Mouse (Mus musculus): ENCODE measurements at regions not wholly inside any gene's neighbourhood (a gene's known extent, or its start where the extent isn't known, plus 50 kb on each side); places are given as distances from the start of the nearest gene placed in this dataset.

DNA sequence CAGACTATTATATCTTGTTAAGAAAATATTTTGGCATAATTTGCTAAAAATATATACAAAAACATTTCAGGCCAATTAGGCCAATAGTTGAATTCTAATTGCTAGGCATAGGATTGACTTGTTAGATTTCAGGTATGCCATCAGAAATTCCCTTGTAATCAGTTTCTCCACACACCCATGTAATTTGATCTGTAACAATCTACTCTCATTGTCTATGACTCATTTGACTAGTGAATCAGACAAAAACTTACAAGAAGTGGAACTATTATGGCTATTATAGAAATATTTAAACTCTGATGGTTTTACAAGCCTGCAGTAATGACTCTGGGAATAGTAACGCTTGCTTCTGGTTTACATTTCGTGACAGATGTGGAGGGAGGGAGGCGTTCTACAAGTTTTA, 338.9 kb upstream of the Ptbp2 start:
- no peak for DNase-seq (ENCODE audit: low read depth, low spot score)

DNA sequence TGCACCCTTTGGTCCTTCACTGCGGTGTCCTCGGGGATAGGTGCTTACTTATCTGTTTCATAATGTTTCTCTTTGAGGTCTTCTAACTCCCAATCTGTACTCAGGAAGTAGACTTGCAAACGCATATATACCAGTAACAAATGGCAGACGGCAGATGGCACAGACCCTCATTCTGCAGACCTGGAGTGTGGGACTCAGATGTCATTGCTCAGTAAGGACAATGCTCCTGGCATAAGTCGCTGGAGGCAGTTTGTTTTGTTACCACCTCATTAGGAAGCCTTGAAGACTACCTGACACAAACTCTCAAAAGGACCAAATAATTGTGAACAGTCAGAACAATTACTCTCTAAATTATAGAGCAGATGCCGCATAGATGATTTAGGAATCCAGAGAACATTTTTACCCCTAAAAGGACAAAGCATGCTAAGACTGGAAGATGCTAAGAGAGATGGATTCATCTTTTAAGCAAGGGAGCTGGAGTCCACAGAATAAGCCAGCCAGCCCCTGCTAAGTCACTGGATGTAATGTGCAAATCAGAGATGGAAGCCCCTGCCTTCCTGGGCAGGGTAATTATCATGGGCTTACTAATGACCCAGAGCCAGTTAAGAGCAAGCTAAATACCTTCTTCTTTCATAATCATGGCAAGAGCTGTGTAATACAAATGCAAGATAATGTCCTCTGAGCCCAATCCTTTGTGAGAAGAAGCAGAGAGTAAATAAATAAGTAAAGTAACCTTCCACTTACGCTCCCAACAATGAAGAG, 299.1 kb upstream of the Ptbp2 start:
- DNase-seq (ENCODE audit: low read depth, low spot score) = peak; percentile 6

DNA sequence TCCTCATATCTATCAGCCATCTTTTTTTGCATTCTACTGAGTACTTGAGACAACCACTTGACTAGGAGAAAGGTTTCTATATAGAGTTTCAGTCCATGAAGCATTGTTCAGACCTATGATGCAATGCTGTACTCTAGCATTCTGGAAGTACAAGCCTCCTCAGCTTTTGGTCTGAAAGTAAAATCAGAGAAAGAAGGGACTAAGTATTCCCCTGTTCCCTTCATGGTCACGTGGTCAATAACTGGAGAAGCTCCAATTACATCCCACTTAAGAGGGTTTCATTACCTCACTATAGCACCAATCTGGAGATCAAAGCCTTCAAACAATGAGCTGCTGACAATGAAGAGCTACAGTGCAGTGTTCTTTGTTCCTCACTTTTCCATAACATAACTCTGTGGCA, 289.3 kb upstream of the Ptbp2 start:
- DNase-seq (ENCODE audit: low read depth, low spot score) = no peak

DNA sequence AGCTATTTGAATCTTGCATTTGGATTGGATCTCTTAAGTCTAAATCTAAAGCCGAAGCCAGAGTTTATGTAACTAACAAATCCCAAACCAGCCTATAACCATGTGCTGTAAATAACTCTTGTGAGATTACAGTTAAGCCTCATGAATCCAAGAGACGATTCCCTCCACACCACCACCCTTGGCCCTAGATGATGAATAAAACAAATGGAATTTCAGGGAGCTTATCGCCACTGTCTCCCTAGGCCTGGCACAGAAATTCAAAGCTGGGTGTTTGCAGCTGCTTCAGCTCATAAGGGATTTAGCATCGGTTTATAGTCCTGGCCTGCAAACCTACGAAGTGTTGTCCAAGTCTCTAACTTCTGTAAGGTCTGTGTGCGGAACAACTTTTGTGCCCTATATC, 281.4 kb upstream of the Ptbp2 start:
- no peak for DNase-seq (ENCODE audit: low read depth, low spot score)

DNA sequence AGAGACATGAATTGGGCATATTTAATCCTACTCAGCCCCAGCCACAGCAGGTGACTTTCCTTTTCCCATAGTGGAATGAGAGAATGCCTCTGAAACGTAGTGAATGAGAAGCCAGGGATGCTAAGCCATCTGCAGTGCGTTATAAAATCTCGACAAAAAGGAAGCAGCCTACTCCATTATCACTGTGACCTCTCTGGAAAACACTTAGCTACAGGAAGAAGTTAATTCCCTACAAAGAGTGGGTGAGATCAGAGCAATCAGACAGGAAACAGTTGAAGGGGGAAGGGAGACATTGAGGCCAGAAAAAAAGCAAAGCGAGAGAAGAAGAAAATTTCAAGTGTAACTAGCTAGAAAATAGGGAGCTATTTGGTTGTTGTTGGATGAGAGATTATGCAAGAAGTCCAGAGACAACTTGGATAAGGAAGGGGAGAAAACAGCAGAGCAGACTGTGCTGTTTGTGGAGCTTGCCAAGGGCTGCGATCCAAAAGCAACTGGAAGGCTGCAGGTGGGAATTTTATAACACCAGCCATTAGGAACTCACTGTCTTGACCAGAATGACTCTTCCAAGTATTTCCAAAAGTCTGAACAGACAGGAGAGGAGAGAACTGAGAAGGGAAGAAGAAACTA, 280.7 kb upstream of the Ptbp2 start:
- DNase-seq (ENCODE audit: low read depth, low spot score) = no peak

DNA sequence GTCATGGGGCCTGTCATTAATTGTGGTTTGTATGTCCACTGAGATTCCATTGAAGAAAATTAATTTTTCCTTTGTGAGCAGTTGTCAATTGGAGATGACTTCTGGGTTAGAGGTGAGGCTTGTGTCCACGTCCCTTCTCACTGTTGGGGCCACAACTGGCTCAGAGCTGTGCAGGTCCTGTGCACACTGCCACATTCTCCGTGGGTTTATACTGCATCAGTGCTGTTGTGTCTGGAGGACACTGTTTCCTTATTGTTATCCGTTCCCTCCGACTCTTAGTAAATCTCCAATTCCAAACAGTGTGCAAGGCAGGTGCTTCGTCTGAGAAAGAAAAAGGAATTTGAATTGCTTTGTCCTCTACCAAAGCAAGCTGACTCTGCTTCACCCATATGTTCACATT, 278.0 kb upstream of the Ptbp2 start:
- DNase-seq (ENCODE audit: low read depth, low spot score) = no peak

DNA sequence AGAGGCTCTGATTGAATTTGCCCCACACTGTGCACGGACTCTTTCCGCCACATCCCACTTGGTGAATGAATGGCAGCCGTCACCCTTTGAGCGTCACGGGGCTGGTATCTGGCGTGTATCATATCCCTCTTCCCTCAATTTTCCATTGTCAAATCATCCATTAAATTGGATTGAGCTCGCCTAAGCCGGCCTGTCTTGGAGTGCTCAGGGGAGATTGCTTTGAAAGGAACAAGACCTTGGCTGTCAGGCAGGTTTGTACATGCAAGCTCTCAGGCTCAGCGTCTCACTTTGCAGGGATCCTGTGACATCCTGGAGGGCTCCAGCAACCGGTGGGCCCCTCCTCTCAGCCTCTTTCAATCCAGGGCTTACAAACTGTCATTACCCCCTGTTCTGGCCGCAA, 275.7 kb upstream of the Ptbp2 start:
- DNase-seq (ENCODE audit: low read depth, low spot score) = no peak

DNA sequence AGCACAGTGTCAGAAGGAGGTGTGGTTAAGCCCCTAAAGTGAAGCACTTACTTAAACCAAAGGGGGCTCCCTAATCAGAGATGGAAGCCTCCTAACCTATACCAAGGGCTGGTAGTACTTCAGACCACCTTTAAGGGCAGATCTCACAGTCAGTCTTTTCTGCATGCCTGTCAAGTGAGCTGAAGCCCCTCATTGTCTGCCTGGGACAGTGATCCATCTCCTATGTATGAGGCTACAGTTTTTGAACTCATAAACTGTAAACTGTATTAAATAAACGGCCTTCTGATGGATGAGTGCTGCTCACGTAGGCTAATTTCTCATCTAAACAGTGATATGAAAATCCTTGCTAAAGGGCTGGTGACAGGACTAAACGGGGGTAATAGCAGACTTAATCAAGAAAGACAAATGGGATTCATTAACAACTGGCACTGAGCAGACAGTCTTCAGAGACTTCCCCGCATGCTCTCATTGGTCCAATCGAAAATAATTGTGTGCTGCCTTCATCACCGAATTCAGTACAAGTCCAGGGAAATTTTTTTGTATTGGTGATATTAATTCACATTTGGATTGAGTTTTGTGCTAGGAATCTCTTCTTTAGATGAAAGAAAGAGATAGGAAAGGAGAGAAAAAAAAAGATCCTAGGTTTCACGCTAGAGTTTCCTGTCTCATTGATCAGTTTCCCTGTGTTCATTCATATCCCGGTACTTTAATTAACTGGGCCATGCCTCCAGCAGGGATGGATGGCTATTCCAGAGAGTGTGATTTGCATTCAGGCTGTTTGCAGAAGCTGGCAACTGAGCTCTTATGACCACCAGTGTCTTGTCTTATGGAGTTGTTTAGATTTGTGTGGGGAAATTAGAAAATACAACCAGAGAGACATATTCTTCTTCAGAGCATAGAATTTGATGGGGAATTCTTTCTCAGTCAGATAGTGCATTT, 271.2 kb upstream of the Ptbp2 start:
- DNase-seq (ENCODE audit: low read depth, low spot score) = no peak

DNA sequence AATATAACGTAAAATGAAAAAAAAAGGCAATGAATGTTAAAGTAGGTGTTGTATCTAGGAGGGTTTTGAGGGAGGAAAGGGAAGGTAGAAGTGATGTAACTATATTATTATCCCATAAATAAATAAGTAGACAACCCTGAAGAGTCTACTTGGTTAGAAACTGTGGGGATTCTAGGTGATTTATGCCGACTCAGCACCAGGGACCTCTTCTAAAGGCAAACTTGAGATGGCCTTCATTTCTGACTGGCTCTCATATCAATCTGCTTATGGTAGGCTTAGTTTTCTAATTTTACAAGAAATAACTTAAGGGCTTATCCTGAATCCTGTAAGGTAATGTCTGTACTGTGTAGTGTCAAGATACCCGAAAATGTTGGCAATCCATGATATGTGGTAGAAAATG, 263.0 kb upstream of the Ptbp2 start:
- DNase-seq (ENCODE audit: low read depth, low spot score) = no peak

DNA sequence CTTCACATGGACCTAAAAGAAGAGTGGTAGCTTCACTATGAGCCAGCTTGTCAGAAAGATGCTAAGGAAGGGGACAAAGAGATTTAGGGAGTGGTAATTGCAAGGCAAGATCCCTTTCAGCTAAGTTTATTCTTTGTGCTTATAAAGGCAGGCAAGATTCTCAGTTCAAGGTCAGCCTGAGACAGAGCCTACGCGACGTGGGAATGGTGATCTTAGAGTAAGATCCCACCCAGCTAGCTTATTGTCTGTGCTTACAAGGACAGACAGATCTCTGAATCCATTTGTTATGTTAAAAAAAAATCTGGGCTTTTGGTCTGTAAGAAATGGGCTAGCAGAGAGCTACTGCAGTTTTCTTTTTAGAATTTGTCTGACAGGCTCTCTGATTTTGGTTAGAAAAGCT, 253.3 kb upstream of the Ptbp2 start:
- no peak for DNase-seq (ENCODE audit: low read depth, low spot score)

DNA sequence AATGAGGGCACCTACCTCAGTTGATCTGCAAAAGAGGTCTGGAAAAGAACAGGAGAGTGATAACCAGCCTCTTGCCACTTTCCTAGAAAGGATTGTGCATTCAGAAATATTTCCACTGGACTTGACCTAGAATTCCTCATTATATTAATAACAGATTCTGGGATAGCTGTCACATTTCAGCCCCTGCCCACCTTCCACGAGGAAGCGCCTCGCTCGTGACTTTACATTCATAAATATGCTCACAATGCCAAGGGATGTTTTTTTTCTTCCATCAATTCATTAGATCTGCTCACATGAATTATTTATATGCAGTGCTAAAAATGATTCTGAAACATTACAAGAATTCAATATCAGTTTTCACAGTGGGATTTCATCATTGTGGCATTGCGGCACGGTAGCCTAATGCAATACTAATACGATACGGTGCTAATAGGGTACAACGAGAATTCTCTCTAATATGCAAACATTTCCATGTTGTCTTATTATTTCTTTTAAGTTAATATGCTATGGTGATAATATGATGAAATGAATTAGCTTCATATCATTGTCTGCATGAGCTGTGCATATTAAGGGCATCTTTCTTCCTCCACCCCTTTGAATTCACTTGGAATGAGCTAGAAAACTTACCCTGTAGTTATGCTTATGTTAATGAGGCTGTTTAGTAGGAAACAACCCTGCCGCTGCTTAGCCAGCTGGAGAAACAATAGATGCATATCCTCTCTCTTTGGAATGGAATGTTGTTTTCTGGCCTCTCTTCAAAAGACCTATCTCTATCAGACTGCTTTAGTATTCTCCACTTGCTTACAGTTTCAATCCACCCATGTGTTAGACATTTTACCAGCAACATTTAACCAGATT, 235.8 kb upstream of the Ptbp2 start:
- no peak for DNase-seq (ENCODE audit: low read depth, low spot score)

DNA sequence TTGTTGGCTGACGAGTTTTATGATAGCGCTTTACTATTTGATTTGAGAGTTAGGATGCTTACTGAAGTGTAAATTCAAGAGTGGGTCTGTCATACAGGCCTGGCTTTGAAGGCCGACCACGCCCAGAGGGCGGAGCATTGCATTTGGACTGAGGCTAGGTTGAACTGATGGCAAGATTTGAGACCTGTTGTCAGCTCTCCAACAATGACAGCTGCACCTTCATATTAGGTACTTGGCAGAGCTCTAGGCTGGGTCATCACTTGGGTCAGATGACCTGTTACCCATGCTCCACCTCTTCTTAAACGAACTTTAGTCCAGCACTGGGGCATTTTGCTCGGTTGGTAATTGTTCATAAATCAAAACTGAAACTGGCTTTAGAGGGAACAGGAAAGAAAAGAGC, 231.1 kb upstream of the Ptbp2 start:
- no peak for DNase-seq (ENCODE audit: low read depth, low spot score)

DNA sequence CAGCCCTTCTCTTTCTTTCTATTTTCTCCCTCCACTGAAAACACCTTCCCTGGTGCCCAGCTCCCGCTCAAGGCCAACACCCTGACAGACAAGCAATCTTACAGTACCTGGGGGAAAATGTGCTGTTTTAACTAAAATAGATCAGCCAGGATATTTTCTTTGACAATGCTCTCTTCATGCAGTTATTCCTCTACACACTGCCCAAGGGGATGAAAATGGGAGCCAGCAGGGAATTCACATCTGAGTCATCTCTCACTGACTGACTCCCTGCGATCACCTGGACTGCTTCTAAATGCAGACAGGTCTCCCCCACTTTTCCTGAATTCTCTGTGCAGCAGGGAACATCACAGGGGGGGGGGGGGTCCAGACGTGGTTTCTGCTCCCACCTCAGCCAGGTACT, 227.6 kb upstream of the Ptbp2 start:
- DNase-seq (ENCODE audit: low read depth, low spot score) = no peak

DNA sequence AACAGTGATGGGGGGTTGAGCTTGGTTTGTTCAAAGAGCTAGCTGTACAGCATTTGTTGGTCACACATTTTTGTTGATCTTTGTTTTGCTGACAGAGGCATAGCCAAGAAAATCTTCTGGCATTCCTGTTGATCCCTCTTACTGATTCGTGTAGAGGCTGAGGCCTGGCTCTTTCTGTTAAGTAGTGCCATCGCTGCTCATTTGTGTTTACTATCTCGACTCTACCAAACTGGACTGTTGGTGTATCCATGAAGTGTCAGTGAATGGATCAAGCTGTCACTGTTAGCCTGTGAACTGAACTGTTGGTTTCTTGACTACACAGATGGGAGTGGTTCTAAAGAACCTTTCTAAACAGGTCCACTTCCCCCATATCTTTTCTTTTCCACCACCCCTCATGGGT, 223.8 kb upstream of the Ptbp2 start:
- DNase-seq (ENCODE audit: low read depth, low spot score) = no peak

DNA sequence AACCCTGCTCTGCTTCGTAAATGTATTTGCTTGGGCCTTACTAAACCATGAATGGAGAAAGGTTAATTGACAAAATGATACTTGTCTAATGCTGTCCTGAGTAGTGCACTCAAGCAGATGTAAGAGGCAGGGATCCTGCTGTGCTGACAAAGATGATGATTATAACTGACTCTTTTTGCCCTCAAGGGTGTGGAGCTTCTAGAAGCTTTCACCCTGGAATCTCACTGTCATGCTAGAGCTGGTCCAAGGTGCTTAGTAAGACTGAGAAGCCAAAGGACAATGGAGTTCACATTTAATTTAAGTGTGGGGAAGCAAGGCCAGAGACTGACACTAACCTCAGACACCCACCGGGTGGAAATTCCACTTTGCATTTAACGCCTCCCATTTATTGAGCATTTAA, 220.3 kb upstream of the Ptbp2 start:
- no peak for DNase-seq (ENCODE audit: low read depth, low spot score)

DNA sequence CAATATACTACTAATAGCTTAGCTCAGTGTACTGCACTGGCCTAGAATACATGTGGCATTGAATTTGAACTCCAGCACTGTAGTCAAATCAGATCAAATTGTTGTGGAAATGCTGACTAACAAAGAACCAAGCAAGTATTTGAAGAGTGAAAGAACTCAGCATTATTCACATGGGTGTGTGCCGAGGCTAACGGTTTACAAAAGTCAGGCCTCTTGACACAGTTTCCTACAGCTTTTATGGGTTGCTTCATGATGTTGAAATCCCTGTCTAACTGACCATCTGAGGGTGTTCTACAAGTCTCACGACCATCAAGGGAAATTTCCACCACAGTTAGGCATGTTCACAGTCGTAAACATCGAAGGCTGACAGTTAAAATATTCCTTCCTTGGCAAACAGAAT, 216.0 kb upstream of the Ptbp2 start:
- DNase-seq (ENCODE audit: low read depth, low spot score) = no peak

DNA sequence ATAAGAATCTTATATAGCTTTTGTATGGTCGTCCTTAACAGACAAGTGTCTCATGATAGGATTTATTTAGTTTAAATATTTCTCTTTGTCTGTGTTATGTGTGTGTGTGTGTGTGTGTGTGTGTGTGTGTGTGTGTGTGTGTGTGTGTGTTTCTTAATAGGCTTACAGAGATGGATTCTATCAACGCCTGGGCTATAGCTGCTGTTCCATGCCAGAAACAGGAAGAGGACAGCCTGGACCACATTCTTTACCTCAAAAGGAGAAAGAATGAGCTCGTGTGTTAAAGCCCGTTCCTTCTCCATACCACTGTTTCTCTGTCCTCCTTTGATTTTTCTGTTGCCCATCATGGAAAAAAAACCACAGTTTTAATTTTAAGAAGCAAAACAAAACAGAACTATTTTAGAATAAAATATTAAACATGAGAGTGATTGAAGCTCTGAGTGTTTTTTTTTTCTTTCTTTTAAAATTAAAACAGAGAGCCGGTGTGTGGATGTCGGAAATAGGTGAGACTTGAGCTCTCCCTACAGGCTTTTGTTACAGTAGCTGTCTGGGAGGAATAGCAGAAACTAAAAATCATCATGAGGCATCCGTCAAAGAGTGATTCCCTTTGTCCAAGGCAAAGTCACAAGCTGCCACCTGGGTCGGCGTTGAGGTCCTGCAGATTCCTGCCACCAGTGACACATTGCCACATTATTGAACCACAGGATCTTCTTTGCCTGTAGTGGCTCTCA, 212.2 kb upstream of the Ptbp2 start:
- DNase-seq (ENCODE audit: low read depth, low spot score) = no peak

DNA sequence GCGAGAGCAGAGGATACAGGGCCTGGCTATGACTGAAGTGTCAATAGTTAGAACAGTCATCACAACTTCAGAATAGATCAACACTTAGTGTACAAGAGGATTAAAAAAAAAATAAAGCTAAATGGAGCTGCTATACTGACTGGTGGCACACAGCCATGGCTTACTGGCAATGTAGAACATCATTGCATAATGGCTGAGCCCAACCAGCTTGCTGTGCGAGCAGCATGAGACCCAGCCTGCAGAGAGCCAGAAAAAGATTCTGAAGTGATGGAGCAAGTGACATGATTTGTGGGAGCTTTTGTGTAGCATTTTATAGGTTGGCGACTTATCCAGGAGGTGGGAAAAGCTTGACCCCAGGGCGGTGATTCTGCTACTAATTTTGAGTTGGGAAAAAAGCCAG, 211.5 kb upstream of the Ptbp2 start:
- no peak for DNase-seq (ENCODE audit: low read depth, low spot score)

DNA sequence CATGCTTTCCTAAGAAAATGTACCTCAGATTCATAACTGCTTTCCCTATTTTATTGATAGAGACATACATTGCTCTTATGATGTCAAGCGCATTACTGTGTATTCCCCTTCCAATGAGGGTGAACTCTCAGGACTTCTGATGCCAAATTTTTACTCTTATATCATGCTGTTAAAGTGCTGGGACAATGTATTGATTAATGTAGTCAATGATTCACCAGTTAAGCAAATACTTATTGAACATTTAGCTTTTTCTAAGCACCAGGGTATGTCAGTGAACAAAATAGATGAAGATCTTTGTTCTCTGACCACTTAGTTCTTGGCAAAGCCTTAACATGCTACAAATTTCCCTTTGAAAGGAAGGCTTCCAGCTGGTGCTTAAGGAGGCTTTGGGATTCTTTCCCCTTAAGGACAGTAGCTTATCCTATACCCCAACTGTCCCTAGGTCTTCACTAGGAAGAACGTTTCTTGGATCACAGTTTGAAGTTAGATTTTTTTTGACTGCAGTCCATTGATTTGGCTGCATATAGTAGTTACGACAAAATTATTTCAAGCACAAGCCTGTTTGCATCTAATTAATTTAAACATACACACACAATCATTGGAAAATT, 203.1 kb upstream of the Ptbp2 start:
- no peak for DNase-seq (ENCODE audit: low read depth, low spot score)

DNA sequence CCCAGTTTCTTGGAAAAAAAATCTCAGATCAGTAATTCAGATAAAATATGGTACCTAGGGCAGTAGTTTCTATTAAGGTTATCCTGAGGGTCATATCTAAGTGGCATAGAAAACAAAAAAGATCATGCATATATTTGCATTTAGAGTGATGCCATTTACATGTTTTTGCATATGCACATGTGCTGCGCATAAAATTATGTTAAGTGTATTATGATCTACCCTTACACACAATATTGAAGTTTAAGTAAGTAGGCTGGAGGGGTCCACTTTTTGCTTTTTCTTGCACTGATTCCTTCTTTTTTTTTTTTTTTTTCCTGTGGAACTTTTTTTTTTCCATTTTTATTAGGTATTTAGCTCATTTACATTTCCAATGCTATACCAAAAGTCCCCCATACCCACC, 193.1 kb upstream of the Ptbp2 start:
- no peak for DNase-seq (ENCODE audit: low read depth, low spot score)

DNA sequence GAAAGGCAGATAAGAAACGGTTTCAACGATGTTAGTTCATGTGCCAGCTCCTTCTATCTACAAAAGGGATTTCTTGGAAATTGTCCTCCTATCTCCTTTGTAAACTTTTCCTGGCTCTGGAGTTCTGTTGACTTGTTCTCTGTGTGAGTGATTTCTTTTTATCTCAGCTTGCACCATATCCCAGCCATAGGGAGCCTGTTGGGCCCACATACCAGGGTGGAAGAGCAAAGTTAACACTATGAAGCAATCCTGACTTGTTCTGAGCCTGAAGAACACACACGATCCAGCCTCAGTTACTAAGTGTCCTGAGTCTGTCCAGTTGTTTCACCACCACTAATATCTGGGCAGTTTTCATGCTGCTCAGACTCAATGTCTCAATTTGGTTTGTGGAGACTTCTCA, 192.1 kb upstream of the Ptbp2 start:
- no peak for DNase-seq (ENCODE audit: low read depth, low spot score)
